Mouse (Mus musculus) right cerebral cortex, postnatal 4 days (tissue): ENCODE measurements around the gene Rnf31.
A peak's percentile ranks its signal among the peaks of the same experiment; 100 is the strongest.

ENCODE experiments used
- DNase-seq: peaks from one replicate; pipeline ENCODE4 v3.0.0-alpha.2; 2022

The Rnf31 gene

GRCm38 (mm10) chr14:55578668-55579269, 12.7 kb upstream of the Rnf31 start:
- peak; percentile 53 for DNase-seq

GRCm38 (mm10) chr14:55579511-55580496, 11.7 kb upstream of the Rnf31 start:
- no peak for DNase-seq

- no peak for DNase-seq
These were observed 10.8 kb upstream of the Rnf31 start for GRCm38 (mm10) chr14:55580731-55581130.

- no peak for DNase-seq
These were observed 9.4 kb upstream of the Rnf31 start for GRCm38 (mm10) chr14:55581981-55582681.

- DNase-seq = no peak
These were observed 7.2 kb upstream of the Rnf31 start for GRCm38 (mm10) chr14:55584303-55584701.

- DNase-seq = peak; percentile 46
These were observed 6.6 kb upstream of the Rnf31 start, which contains the start of gene Emc9 for GRCm38 (mm10) chr14:55584702-55585565. Emc9 (minus strand) TSS chr14:55585302.

- DNase-seq = no peak
These were observed 5.9 kb upstream of the Rnf31 start for GRCm38 (mm10) chr14:55585566-55585960.

- DNase-seq = no peak
These were observed 5.4 kb upstream of the Rnf31 start for GRCm38 (mm10) chr14:55586149-55586548.

GRCm38 (mm10) chr14:55589271-55589670, 2.2 kb upstream of the Rnf31 start:
- no peak for DNase-seq

- DNase-seq = no peak
These were observed 1.6 kb upstream of the Rnf31 start for GRCm38 (mm10) chr14:55589771-55590448.

GRCm38 (mm10) chr14:55590748-55591330, 669 bp upstream of the Rnf31 start, which contains the start of gene Psme2:
Psme2 (minus strand) TSS chr14:55591113.
- DNase-seq = peak; percentile 86

- no peak for DNase-seq
These were observed 718 bp downstream of the Rnf31 start for GRCm38 (mm10) chr14:55592226-55592625.

GRCm38 (mm10) chr14:55596036-55596690, 4.7 kb downstream of the Rnf31 start:
- peak; percentile 42 for DNase-seq

- no peak for DNase-seq
These were observed 7.2 kb downstream of the Rnf31 start for GRCm38 (mm10) chr14:55598521-55599390.

- DNase-seq = no peak
These were observed 11.7 kb downstream of the Rnf31 start, which contains the start of gene Irf9 for GRCm38 (mm10) chr14:55603271-55603632. Irf9 (plus strand) TSS chr14:55603571.

GRCm38 (mm10) chr14:55603633-55604576, 12.4 kb downstream of the Rnf31 start:
- peak; percentile 79 for DNase-seq

- DNase-seq = no peak
These were observed 13.3 kb downstream of the Rnf31 start for GRCm38 (mm10) chr14:55604823-55605222.

- DNase-seq = no peak
These were observed 14.4 kb downstream of the Rnf31 start for GRCm38 (mm10) chr14:55605743-55606459.
